Mouse (Mus musculus): ENCODE measurements at regions not wholly inside any gene's neighbourhood (a gene's known extent, or its start where the extent isn't known, plus 50 kb on each side); places are given as distances from the start of the nearest gene placed in this dataset.

GRCm38 (mm10) chr7:137751151-137751859 lies 313.9 kb downstream of the Glrx3 start:
- no peak for DNase-seq (ENCODE audit: low spot score)

- DNase-seq (ENCODE audit: low spot score), result no peak
These were observed 328.5 kb downstream of the Glrx3 start for GRCm38 (mm10) chr7:137765961-137766360.

- DNase-seq (ENCODE audit: low spot score), result no peak
These were observed 329.3 kb downstream of the Glrx3 start for GRCm38 (mm10) chr7:137766721-137767120.

GRCm38 (mm10) chr7:137773051-137773964 lies 335.9 kb downstream of the Glrx3 start:
- DNase-seq (ENCODE audit: low spot score), result no peak

GRCm38 (mm10) chr7:137773965-137774310 lies 336.5 kb downstream of the Glrx3 start:
- no peak for DNase-seq (ENCODE audit: low spot score)

- DNase-seq (ENCODE audit: low spot score), result peak; percentile 41
These were observed 346.5 kb downstream of the Glrx3 start for GRCm38 (mm10) chr7:137783954-137784353.

GRCm38 (mm10) chr7:137805361-137805760 lies 367.9 kb downstream of the Glrx3 start:
- DNase-seq (ENCODE audit: low spot score), result no peak

GRCm38 (mm10) chr7:137812839-137813238 lies 375.4 kb downstream of the Glrx3 start:
- DNase-seq (ENCODE audit: low spot score), result no peak

GRCm38 (mm10) chr7:137840520-137840919 lies 403.1 kb downstream of the Glrx3 start:
- no peak for DNase-seq (ENCODE audit: low spot score)

- no peak for DNase-seq (ENCODE audit: low spot score)
These were observed 403.6 kb downstream of the Glrx3 start for GRCm38 (mm10) chr7:137841044-137841443.

- no peak for DNase-seq (ENCODE audit: low spot score)
These were observed 404.2 kb downstream of the Glrx3 start for GRCm38 (mm10) chr7:137841456-137842100.

GRCm38 (mm10) chr7:137847856-137848255 lies 410.4 kb downstream of the Glrx3 start:
- DNase-seq (ENCODE audit: low spot score), result no peak

- no peak for DNase-seq (ENCODE audit: low spot score)
These were observed 413.6 kb downstream of the Glrx3 start for GRCm38 (mm10) chr7:137851061-137851460.

- no peak for DNase-seq (ENCODE audit: low spot score)
These were observed 422.3 kb downstream of the Glrx3 start for GRCm38 (mm10) chr7:137859681-137860080.

GRCm38 (mm10) chr7:137860520-137860919 lies 423.1 kb downstream of the Glrx3 start:
- DNase-seq (ENCODE audit: low spot score), result no peak

GRCm38 (mm10) chr7:137864912-137865311 lies 427.5 kb downstream of the Glrx3 start:
- no peak for DNase-seq (ENCODE audit: low spot score)

- no peak for DNase-seq (ENCODE audit: low spot score)
These were observed 428.0 kb downstream of the Glrx3 start for GRCm38 (mm10) chr7:137865457-137865856.

- DNase-seq (ENCODE audit: low spot score), result no peak
These were observed 429.5 kb downstream of the Glrx3 start for GRCm38 (mm10) chr7:137866880-137867279.

GRCm38 (mm10) chr7:137868501-137868900 lies 431.1 kb downstream of the Glrx3 start:
- DNase-seq (ENCODE audit: low spot score), result no peak

- no peak for DNase-seq (ENCODE audit: low spot score)
These were observed 437.9 kb downstream of the Glrx3 start for GRCm38 (mm10) chr7:137875306-137875705.

- DNase-seq (ENCODE audit: low spot score), result no peak
These were observed 441.9 kb downstream of the Glrx3 start for GRCm38 (mm10) chr7:137879296-137879695.

- no peak for DNase-seq (ENCODE audit: low spot score)
These were observed 445.5 kb downstream of the Glrx3 start for GRCm38 (mm10) chr7:137882876-137883275.

GRCm38 (mm10) chr7:137883701-137884100 lies 446.3 kb downstream of the Glrx3 start:
- DNase-seq (ENCODE audit: low spot score), result no peak
